Mouse (Mus musculus): ENCODE results near the gene Acr. TPM values are rescaled to one million over a fixed set of nuclear protein-coding genes. Genes with fewer than 3 reads are reported as not detected.

Gene Acr
- total and polyA plus RNA-seq, 3 experiments: not detected

Other genes with a start within 250 kb of the Acr start
- gene Adm2, start 245.6 kb upstream of the Acr start, total RNA-seq (2012; rRNA removed): 1.8 and 4.5 TPM in 2 replicates
- 0.18 and 0.23 TPM in 2 replicates for gene Adm2, start 245.6 kb upstream of the Acr start, total RNA-seq (2014; rRNA removed)
- gene Adm2, start 245.6 kb upstream of the Acr start, polyA plus RNA-seq (2012; ENCODE audit: insufficient read length, low read depth): 0.66 and 0.82 TPM in 2 replicates
- gene Miox, start 233.9 kb upstream of the Acr start, total RNA-seq (2012; rRNA removed): not detected in 2 replicates
- gene Miox, start 233.9 kb upstream of the Acr start, total RNA-seq (2014; rRNA removed): not detected in 2 replicates
- not detected in 2 replicates for gene Miox, start 233.9 kb upstream of the Acr start, polyA plus RNA-seq (2012; ENCODE audit: insufficient read length, low read depth)
- 18.5 and 18.8 TPM in 2 replicates for gene Lmf2, start 212.7 kb upstream of the Acr start, total RNA-seq (2012; rRNA removed)
- gene Lmf2, start 212.7 kb upstream of the Acr start, total RNA-seq (2014; rRNA removed): 9.1 and 9.9 TPM in 2 replicates
- gene Lmf2, start 212.7 kb upstream of the Acr start, polyA plus RNA-seq (2012; ENCODE audit: insufficient read length, low read depth): 28.2 and 36.2 TPM in 2 replicates
- 134 and 151 TPM in 2 replicates for gene Ncaph2, start 212.6 kb upstream of the Acr start, total RNA-seq (2012; rRNA removed)
- gene Ncaph2, start 212.6 kb upstream of the Acr start, total RNA-seq (2014; rRNA removed): 106 and 108 TPM in 2 replicates
- gene Ncaph2, start 212.6 kb upstream of the Acr start, polyA plus RNA-seq (2012; ENCODE audit: insufficient read length, low read depth): 95.4 and 122 TPM in 2 replicates
- gene Sco2, start 194.5 kb upstream of the Acr start, total RNA-seq (2012; rRNA removed): 34.7 and 35.7 TPM in 2 replicates
- 24.9 and 27.2 TPM in 2 replicates for gene Sco2, start 194.5 kb upstream of the Acr start, total RNA-seq (2014; rRNA removed)
- gene Sco2, start 194.5 kb upstream of the Acr start, polyA plus RNA-seq (2012; ENCODE audit: insufficient read length, low read depth): 12.3 and 17.1 TPM in 2 replicates
- 1.1 and 1.4 TPM in 2 replicates for gene Tymp, start 191.3 kb upstream of the Acr start, total RNA-seq (2012; rRNA removed)
- 2.3 and 2.4 TPM in 2 replicates for gene Tymp, start 191.3 kb upstream of the Acr start, total RNA-seq (2014; rRNA removed)
- gene Tymp, start 191.3 kb upstream of the Acr start, polyA plus RNA-seq (2012; ENCODE audit: insufficient read length, low read depth): 1.1 and 1.5 TPM in 2 replicates
- gene Odf3b, start 189.0 kb upstream of the Acr start, total RNA-seq (2012; rRNA removed): not detected in 2 replicates
- not detected in 2 replicates for gene Odf3b, start 189.0 kb upstream of the Acr start, total RNA-seq (2014; rRNA removed)
- not detected in 2 replicates for gene Odf3b, start 189.0 kb upstream of the Acr start, polyA plus RNA-seq (2012; ENCODE audit: insufficient read length, low read depth)
- not detected in 2 replicates for gene Klhdc7b, start 183.4 kb upstream of the Acr start, total RNA-seq (2012; rRNA removed)
- gene Klhdc7b, start 183.4 kb upstream of the Acr start, total RNA-seq (2014; rRNA removed): not detected in 2 replicates
- not detected in 2 replicates for gene Klhdc7b, start 183.4 kb upstream of the Acr start, polyA plus RNA-seq (2012; ENCODE audit: insufficient read length, low read depth)
- not detected in 2 replicates for gene Syce3, start 157.8 kb upstream of the Acr start, total RNA-seq (2012; rRNA removed)
- gene Syce3, start 157.8 kb upstream of the Acr start, total RNA-seq (2014; rRNA removed): not detected in 2 replicates
- not detected in 2 replicates for gene Syce3, start 157.8 kb upstream of the Acr start, polyA plus RNA-seq (2012; ENCODE audit: insufficient read length, low read depth)
- gene Cpt1b, start 142.5 kb upstream of the Acr start, total RNA-seq (2012; rRNA removed): 1.6 and 2.1 TPM in 2 replicates
- gene Cpt1b, start 142.5 kb upstream of the Acr start, total RNA-seq (2014; rRNA removed): 1.2 and 1.5 TPM in 2 replicates
- gene Cpt1b, start 142.5 kb upstream of the Acr start, polyA plus RNA-seq (2012; ENCODE audit: insufficient read length, low read depth): 0.44 and 2.1 TPM in 2 replicates
- gene C730034F03Rik, start 138.7 kb upstream of the Acr start, total RNA-seq (2012; rRNA removed): 3.6 and 6.3 TPM in 2 replicates
- 0.35 and 0.36 TPM in 2 replicates for gene C730034F03Rik, start 138.7 kb upstream of the Acr start, total RNA-seq (2014; rRNA removed)
- 0.44 and 1.1 TPM in 2 replicates for gene C730034F03Rik, start 138.7 kb upstream of the Acr start, polyA plus RNA-seq (2012; ENCODE audit: insufficient read length, low read depth)
- gene Gm44502, start 138.6 kb upstream of the Acr start, total RNA-seq (2012; rRNA removed): 0.13 and 0.34 TPM in 2 replicates
- 0.15 TPM in 1 of 2 replicates, not detected in the other for gene Gm44502, start 138.6 kb upstream of the Acr start, total RNA-seq (2014; rRNA removed)
- 1.9 TPM in 1 of 2 replicates, not detected in the other for gene Gm44502, start 138.6 kb upstream of the Acr start, polyA plus RNA-seq (2012; ENCODE audit: insufficient read length, low read depth)
- 24.0 and 26.4 TPM in 2 replicates for gene Chkb, start 138.4 kb upstream of the Acr start, total RNA-seq (2012; rRNA removed)
- 21.1 and 25.9 TPM in 2 replicates for gene Chkb, start 138.4 kb upstream of the Acr start, total RNA-seq (2014; rRNA removed)
- 25.0 and 31.8 TPM in 2 replicates for gene Chkb, start 138.4 kb upstream of the Acr start, polyA plus RNA-seq (2012; ENCODE audit: insufficient read length, low read depth)
- gene Mapk8ip2, start 114.4 kb upstream of the Acr start, total RNA-seq (2012; rRNA removed): 0.04 TPM in 1 of 2 replicates, not detected in the other
- gene Mapk8ip2, start 114.4 kb upstream of the Acr start, total RNA-seq (2014; rRNA removed): not detected in 2 replicates
- not detected in 2 replicates for gene Mapk8ip2, start 114.4 kb upstream of the Acr start, polyA plus RNA-seq (2012; ENCODE audit: insufficient read length, low read depth)
- 6.3 and 9.3 TPM in 2 replicates for gene Arsa, start 90.9 kb upstream of the Acr start, total RNA-seq (2012; rRNA removed)
- 8.3 and 10.3 TPM in 2 replicates for gene Arsa, start 90.9 kb upstream of the Acr start, total RNA-seq (2014; rRNA removed)
- 9.5 and 9.9 TPM in 2 replicates for gene Arsa, start 90.9 kb upstream of the Acr start, polyA plus RNA-seq (2012; ENCODE audit: insufficient read length, low read depth)
- gene Shank3, start 68.7 kb upstream of the Acr start, total RNA-seq (2012; rRNA removed): not detected in 2 replicates
- gene Shank3, start 68.7 kb upstream of the Acr start, total RNA-seq (2014; rRNA removed): not detected in 2 replicates
- gene Shank3, start 68.7 kb upstream of the Acr start, polyA plus RNA-seq (2012; ENCODE audit: insufficient read length, low read depth): not detected in 2 replicates
- gene Rabl2, start 23.6 kb downstream of the Acr start, total RNA-seq (2012; rRNA removed): 2.7 and 3.4 TPM in 2 replicates
- 2.6 and 2.9 TPM in 2 replicates for gene Rabl2, start 23.6 kb downstream of the Acr start, total RNA-seq (2014; rRNA removed)
- 5.8 and 8.7 TPM in 2 replicates for gene Rabl2, start 23.6 kb downstream of the Acr start, polyA plus RNA-seq (2012; ENCODE audit: insufficient read length, low read depth)